Mouse (Mus musculus) myocyte (in vitro differentiated cells): ENCODE results near the gene Capn11. TPM values are rescaled to one million over a fixed set of nuclear protein-coding genes. Genes with fewer than 3 reads are reported as not detected.
A peak's percentile ranks its signal among the peaks of the same experiment; 100 is the strongest.

Experiments
- H3K27me3 ChIP-seq: one replicate; pipeline ENCODE4 v1.6.1; 2011; ENCODE audit not compliant: control insufficient read depth, insufficient read depth, insufficient read length
- H3K36me3 ChIP-seq: one replicate; pipeline ENCODE4 v1.6.1; 2011; ENCODE audit not compliant: control insufficient read depth, insufficient read depth
- H3K4me2 ChIP-seq: one replicate; pipeline ENCODE4 v1.6.1; 2011; ENCODE audit warnings: low read depth, control low read depth
- H3K4me3 ChIP-seq: one replicate; pipeline ENCODE4 v1.5.1; 2011; ENCODE audit warnings: mild to moderate bottlenecking, control low read depth, moderate library complexity
- H3K79me2 ChIP-seq: one replicate; pipeline ENCODE4 v1.6.1; 2011; ENCODE audit not compliant: control insufficient read depth, insufficient read depth
- H3ac ChIP-seq: one replicate; pipeline ENCODE4 v1.6.1; 2011; ENCODE audit not compliant: control insufficient read depth, insufficient read length
- CEBPB ChIP-seq: IDR thresholded peaks from 2 replicates; pipeline ENCODE4 v1.6.1; 2011; ENCODE audit warnings: mild to moderate bottlenecking, moderate library complexity; ENCODE audit not compliant: poor library complexity, insufficient read depth, severe bottlenecking
- E2F4 ChIP-seq: IDR thresholded peaks from one replicate; pipeline ENCODE4 v1.6.1; 2011; ENCODE audit warnings: mild to moderate bottlenecking, control low read depth, moderate library complexity; ENCODE audit not compliant: insufficient read depth
- MAX ChIP-seq: IDR thresholded peaks from one replicate; pipeline ENCODE4 v1.6.1; 2011; ENCODE audit warnings: low read depth, mild to moderate bottlenecking, control low read depth
- MYOD1 ChIP-seq, 3 experiments: IDR thresholded peaks; one replicate each; pipeline ENCODE4 v1.6.1; 2011; ENCODE audit warnings: control low read depth in 2 of 3, low read depth in 2 of 3, mild to moderate bottlenecking in 2 of 3, moderate library complexity in 1 of 3; ENCODE audit not compliant: insufficient read length in 2 of 3, control insufficient read depth in 1 of 3
- MYOG ChIP-seq, 3 experiments: IDR thresholded peaks; one replicate each; pipeline ENCODE4 v1.6.1; 2011; ENCODE audit warnings: control low read depth in 2 of 3, low read depth in 2 of 3, mild to moderate bottlenecking in 2 of 3; ENCODE audit not compliant: insufficient read length in 2 of 3, control insufficient read depth in 1 of 3, insufficient read depth in 1 of 3
- POLR2A ChIP-seq: IDR thresholded peaks from one replicate; pipeline ENCODE4 v1.6.1; 2011; ENCODE audit warnings: low read depth, mild to moderate bottlenecking, control low read depth, moderate library complexity; ENCODE audit not compliant: insufficient read length
- POLR2AphosphoS2 ChIP-seq: IDR thresholded peaks from one replicate; pipeline ENCODE4 v1.6.1; 2011; ENCODE audit warnings: low read depth, control low read depth; ENCODE audit not compliant: insufficient read length
- REST ChIP-seq: IDR thresholded peaks from one replicate; pipeline ENCODE4 v1.6.1; 2011; ENCODE audit warnings: mild to moderate bottlenecking, control low read depth, moderate library complexity; ENCODE audit not compliant: insufficient read depth, insufficient read length
- SRF ChIP-seq: IDR thresholded peaks from one replicate; pipeline ENCODE4 v1.6.1; 2011; ENCODE audit warnings: low read depth; ENCODE audit not compliant: control insufficient read depth, insufficient read length
- TCF12 ChIP-seq: IDR thresholded peaks from one replicate; pipeline ENCODE4 v1.6.1; 2011; ENCODE audit warnings: mild to moderate bottlenecking, control low read depth; ENCODE audit not compliant: poor library complexity, insufficient read depth, severe bottlenecking
- TCF3 ChIP-seq: IDR thresholded peaks from one replicate; pipeline ENCODE4 v1.6.1; 2011; ENCODE audit warnings: low read depth, control low read depth; ENCODE audit not compliant: insufficient read length
- USF1 ChIP-seq: IDR thresholded peaks from one replicate; pipeline ENCODE4 v1.6.1; 2011; ENCODE audit warnings: low read depth, mild to moderate bottlenecking, control low read depth, moderate library complexity
- polyA plus RNA-seq: library from polyadenylated mRNA; unstranded; fragments of >200 nt; fragmentation: generic; extraction: Trizol; gene quantifications from one replicate; pipeline ENCODE4 v1.2.1, GENCODE M21; 2012; ENCODE audit warnings: missing spikeins

Capn11 gene
- polyA plus RNA-seq, 1 experiment = 0.38 TPM

- Histone ChIP-seq H3ac (peak overlapping the region; percentile 88), H3K4me3 (peak overlapping the region; percentile 80), H3K36me3 (no peaks in the 10 kb centered on the region), H3K79me2 (peaks cover 43% of the 10 kb centered on the region), H3K4me2 (peak overlapping the region; percentile 88), H3K27me3 (no peaks in the 10 kb centered on the region)
- TF ChIP-seq TCF3 (no peak), MYOG (IDR thresholded peaks at IDR 0.05; ENCODE audit: control insufficient read depth in 1 of 3, insufficient read depth in 1 of 3, insufficient read length in 2 of 3, low read depth in 2 of 3) (peak in 2 of 3 experiments; percentile 75 to 78), MAX (no peak), TCF12 (no peak), POLR2A (peak; percentile 56), USF1 (no peak), MYOD1 (IDR thresholded peaks at IDR 0.05; ENCODE audit: control insufficient read depth in 1 of 3, insufficient read length in 2 of 3, low read depth in 2 of 3) (peak in 2 of 3 experiments; percentile 33 to 54), POLR2AphosphoS2 (peak; percentile 73), SRF (peak; percentile 11), E2F4 (no peak), CEBPB (no peak), REST (no peak)
These were observed 62.3 kb downstream of the Capn11 start for GRCm38 (mm10) chr17:45596631-45597396.

DNA sequence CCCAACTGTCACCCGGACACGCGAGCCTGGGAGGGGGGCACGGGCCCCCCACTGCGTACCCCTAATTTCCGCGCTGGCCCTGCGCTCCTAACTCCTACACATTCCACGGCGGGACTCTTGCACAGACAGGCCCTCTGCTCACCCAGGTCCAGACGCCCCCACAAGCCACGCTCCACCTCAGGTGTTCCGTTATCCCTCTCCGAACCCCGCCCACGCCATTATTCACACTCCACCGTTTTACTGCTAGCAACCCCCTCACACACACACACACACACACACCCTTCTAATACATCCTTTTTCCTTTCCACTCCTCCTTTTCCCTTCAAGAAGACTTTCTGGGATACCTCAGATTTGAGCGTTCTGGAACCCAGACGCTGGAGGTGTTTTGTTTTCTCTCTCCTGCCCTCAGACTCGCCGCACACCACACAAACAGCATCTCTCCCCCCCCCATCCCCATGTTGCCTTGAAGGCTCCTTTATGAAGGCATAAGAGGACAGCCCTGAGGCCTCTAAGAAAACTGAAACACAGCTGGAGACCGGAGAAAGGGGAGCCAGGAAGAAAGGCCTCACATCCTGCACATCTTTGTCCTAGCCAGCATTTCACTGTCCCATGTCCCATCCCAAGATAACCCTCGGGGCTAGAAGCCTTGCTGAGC, 63.3 kb downstream of the Capn11 start:
- Histone ChIP-seq H3K4me2 (peak overlapping the region; percentile 88), H3K36me3 (peaks cover 8% of the 10 kb centered on the region), H3K79me2 (peaks cover 50% of the 10 kb centered on the region), H3ac (peak overlapping the region; percentile 88), H3K27me3 (no peaks in the 10 kb centered on the region), H3K4me3 (peak overlapping the region; percentile 80)
- TF ChIP-seq MYOD1 (IDR thresholded peaks at IDR 0.05; ENCODE audit: control insufficient read depth in 1 of 3, insufficient read length in 2 of 3, low read depth in 2 of 3) (peak in 1 of 3 experiments; percentile 15), TCF12 (no peak), MYOG (IDR thresholded peaks at IDR 0.05; ENCODE audit: control insufficient read depth in 1 of 3, insufficient read depth in 1 of 3, insufficient read length in 2 of 3, low read depth in 2 of 3) (peak in 1 of 3 experiments; percentile 9)

GRCm38 (mm10) chr17:45594881-45595735, 64.0 kb downstream of the Capn11 start:
- peaks cover 13% of the 10 kb centered on the region for H3K36me3 ChIP-seq
- TF ChIP-seq SRF = no peak
- peak; percentile 92 for TF ChIP-seq POLR2A
- peak; percentile 82 for TF ChIP-seq POLR2AphosphoS2
- peak; percentile 57 for TF ChIP-seq E2F4
- peak overlapping the region; percentile 88 for H3K4me2 ChIP-seq
- H3K4me3 ChIP-seq = peak overlapping the region; percentile 80
- H3K27me3 ChIP-seq = no peaks in the 10 kb centered on the region
- peaks cover 51% of the 10 kb centered on the region for H3K79me2 ChIP-seq
- peak overlapping the region; percentile 88 for H3ac ChIP-seq

DNA sequence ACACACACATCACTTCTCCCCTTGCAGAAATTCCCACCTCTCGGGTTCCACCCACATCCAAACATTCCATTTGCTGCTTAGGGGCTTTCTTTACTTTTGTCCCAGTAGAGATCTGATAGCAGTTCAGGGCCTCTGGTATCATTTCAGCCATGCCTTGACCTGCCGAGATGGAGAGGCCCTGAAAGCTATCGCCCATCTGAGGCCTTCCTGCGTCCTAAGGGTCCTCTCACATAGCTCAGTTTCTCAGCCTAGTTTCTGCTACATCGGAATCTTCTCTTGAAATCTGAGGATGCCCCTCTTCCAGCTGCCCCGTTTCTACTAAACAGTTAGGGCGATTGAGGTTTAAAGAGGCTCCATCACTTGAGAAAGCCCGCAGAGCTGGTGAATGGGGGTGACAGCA, 64.9 kb downstream of the Capn11 start:
- peak overlapping the region; percentile 88 for H3K4me2 ChIP-seq
- peak overlapping the region; percentile 88 for H3ac ChIP-seq
- H3K79me2 ChIP-seq = peaks cover 58% of the 10 kb centered on the region
- TF ChIP-seq POLR2AphosphoS2 (peak; percentile 29), CEBPB (no peak)
- no peaks in the 10 kb centered on the region for H3K27me3 ChIP-seq
- peak overlapping the region; percentile 80 for H3K4me3 ChIP-seq
- H3K36me3 ChIP-seq = peaks cover 19% of the 10 kb centered on the region

GRCm38 (mm10) chr17:45593479-45593878, 65.6 kb downstream of the Capn11 start:
- TF ChIP-seq POLR2AphosphoS2 = peak; percentile 53
- no peak for TF ChIP-seq MYOG (IDR thresholded peaks at IDR 0.05; ENCODE audit: control insufficient read depth in 1 of 3, insufficient read depth in 1 of 3, insufficient read length in 2 of 3, low read depth in 2 of 3)
- no peak for TF ChIP-seq MAX
- no peak for TF ChIP-seq TCF3
- no peak for TF ChIP-seq CEBPB

More at GRCm38 (mm10) chr17:45593479-45593878, 65.6 kb downstream of the Capn11 start:
- Histone ChIP-seq H3K4me3 (peak overlapping the region; percentile 80), H3K36me3 (peaks cover 25% of the 10 kb centered on the region), H3K4me2 (peak overlapping the region; percentile 88), H3K27me3 (no peaks in the 10 kb centered on the region), H3ac (peak overlapping the region; percentile 88), H3K79me2 (peaks cover 58% of the 10 kb centered on the region)
